Mouse (Mus musculus): ENCODE measurements around the gene Cdx2.

Cdx2 gene

GRCm38 (mm10) chr5:147306638-147307397, at the start of gene Cdx2:
Cdx2 (minus strand) TSS chr5:147307270.
- DNase-seq (ENCODE audit: low spot score in 2 of 2), result no peak

- DNase-seq (ENCODE audit: low spot score in 2 of 2), result no peak
Observed at GRCm38 (mm10) chr5:147356260-147357055, 49.4 kb upstream of the Cdx2 start.

GRCm38 (mm10) chr5:147355788-147356187, 48.7 kb upstream of the Cdx2 start:
- DNase-seq (ENCODE audit: low spot score in 2 of 2), result no peak

- DNase-seq (ENCODE audit: low spot score in 2 of 2), result no peak
Observed at GRCm38 (mm10) chr5:147354985-147355384, 47.9 kb upstream of the Cdx2 start.

GRCm38 (mm10) chr5:147354161-147354780, 47.2 kb upstream of the Cdx2 start:
- DNase-seq (ENCODE audit: low spot score in 2 of 2), result no peak

- DNase-seq (ENCODE audit: low spot score in 2 of 2), result no peak
Observed at GRCm38 (mm10) chr5:147351931-147352330, 44.9 kb upstream of the Cdx2 start.

- DNase-seq (ENCODE audit: low spot score in 2 of 2), result no peak
Observed at GRCm38 (mm10) chr5:147345981-147346380, 38.9 kb upstream of the Cdx2 start.

GRCm38 (mm10) chr5:147343904-147344303, 36.8 kb upstream of the Cdx2 start:
- no peak for DNase-seq (ENCODE audit: low spot score in 2 of 2)

- no peak for DNase-seq (ENCODE audit: low spot score in 2 of 2)
Observed at GRCm38 (mm10) chr5:147342901-147343300, 35.8 kb upstream of the Cdx2 start.

- peak in 1 of 2 experiments; percentile 21 for DNase-seq (ENCODE audit: low spot score in 2 of 2)
Observed at GRCm38 (mm10) chr5:147340741-147341414, 33.8 kb upstream of the Cdx2 start.

GRCm38 (mm10) chr5:147339560-147339959, 32.5 kb upstream of the Cdx2 start:
- no peak for DNase-seq (ENCODE audit: low spot score in 2 of 2)

GRCm38 (mm10) chr5:147338967-147339366, 31.9 kb upstream of the Cdx2 start:
- no peak for DNase-seq (ENCODE audit: low spot score in 2 of 2)

- DNase-seq (ENCODE audit: low spot score in 2 of 2), result no peak
Observed at GRCm38 (mm10) chr5:147332711-147333110, 25.6 kb upstream of the Cdx2 start.

- peak; percentile 71 to 91 for DNase-seq (ENCODE audit: low spot score in 2 of 2)
Observed at GRCm38 (mm10) chr5:147331547-147331946, 24.5 kb upstream of the Cdx2 start.

- no peak for DNase-seq (ENCODE audit: low spot score in 2 of 2)
Observed at GRCm38 (mm10) chr5:147329946-147330345, 22.9 kb upstream of the Cdx2 start.

- no peak for DNase-seq (ENCODE audit: low spot score in 2 of 2)
Observed at GRCm38 (mm10) chr5:147327636-147328035, 20.6 kb upstream of the Cdx2 start.

- no peak for DNase-seq (ENCODE audit: low spot score in 2 of 2)
Observed at GRCm38 (mm10) chr5:147325931-147326330, 18.9 kb upstream of the Cdx2 start.

GRCm38 (mm10) chr5:147323237-147323917, 16.3 kb upstream of the Cdx2 start:
- DNase-seq (ENCODE audit: low spot score in 2 of 2), result peak; percentile 73 to 91

- DNase-seq (ENCODE audit: low spot score in 2 of 2), result no peak
Observed at GRCm38 (mm10) chr5:147322183-147322582, 15.1 kb upstream of the Cdx2 start, which contains the start of gene Urad. Urad (minus strand) TSS chr5:147322440.

- DNase-seq (ENCODE audit: low spot score in 2 of 2), result no peak
Observed at GRCm38 (mm10) chr5:147319653-147320052, 12.6 kb upstream of the Cdx2 start.

GRCm38 (mm10) chr5:147317991-147318390, 10.9 kb upstream of the Cdx2 start:
- DNase-seq (ENCODE audit: low spot score in 2 of 2), result no peak

All from spleen, postnatal 4 days (tissue).